Mouse (Mus musculus): ENCODE measurements at regions not wholly inside any gene's neighbourhood (a gene's known extent, or its start where the extent isn't known, plus 50 kb on each side); places are given as distances from the start of the nearest gene placed in this dataset.
"Not testable (repeated sequence)": the region's sequence is repeated elsewhere in the genome, so short reads cannot be mapped to it uniquely, and the experiment has no call there.

DNA sequence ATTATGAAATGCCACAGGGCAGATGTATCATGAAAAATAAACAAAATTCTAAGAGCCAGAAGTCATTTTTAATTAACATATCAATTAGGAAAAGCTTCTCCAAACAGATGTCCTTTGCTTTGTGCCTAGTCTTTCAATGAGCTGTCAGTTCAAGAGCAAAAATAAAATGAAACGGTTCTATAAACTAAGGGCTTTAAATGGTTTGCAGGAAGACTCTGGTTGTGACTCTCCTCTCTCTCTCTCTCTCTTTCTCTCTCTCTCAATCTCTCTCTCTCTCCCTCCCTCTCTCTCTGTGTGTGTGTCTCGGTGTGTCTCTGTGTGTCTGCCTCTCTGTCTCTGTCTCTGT is 808.9 kb upstream of the Gm12353 start:
- H3K9ac ChIP-seq (ENCODE audit: low read length), result no peak overlapping the region
- H3K27ac ChIP-seq (ENCODE audit: low read depth, low read length), result no peak overlapping the region
- no peak overlapping the region for H3K4me3 ChIP-seq (ENCODE audit: low read depth, low read length)
- ATAC-seq (ENCODE audit: low FRiP score) (no peak), DNase-seq (ENCODE audit: low spot score, missing footprints) (no peak)
- no peak overlapping the region for H3K4me2 ChIP-seq
- H3K36me3 ChIP-seq (ENCODE audit: control insufficient read depth, insufficient read depth, low read length), result no peaks in the 10 kb centered on the region
- no peaks in the 10 kb centered on the region for H3K4me1 ChIP-seq (ENCODE audit: control insufficient read depth, insufficient read depth, low read length)
- no peaks in the 10 kb centered on the region for H3K27me3 ChIP-seq (ENCODE audit: control insufficient read depth, insufficient read depth, low read length)
- 76% methylated on average over 2 of the region's 2 CpGs for WGBS
- H3K9me3 ChIP-seq (ENCODE audit: control insufficient read depth, low read length), result no peaks in the 10 kb centered on the region

DNA sequence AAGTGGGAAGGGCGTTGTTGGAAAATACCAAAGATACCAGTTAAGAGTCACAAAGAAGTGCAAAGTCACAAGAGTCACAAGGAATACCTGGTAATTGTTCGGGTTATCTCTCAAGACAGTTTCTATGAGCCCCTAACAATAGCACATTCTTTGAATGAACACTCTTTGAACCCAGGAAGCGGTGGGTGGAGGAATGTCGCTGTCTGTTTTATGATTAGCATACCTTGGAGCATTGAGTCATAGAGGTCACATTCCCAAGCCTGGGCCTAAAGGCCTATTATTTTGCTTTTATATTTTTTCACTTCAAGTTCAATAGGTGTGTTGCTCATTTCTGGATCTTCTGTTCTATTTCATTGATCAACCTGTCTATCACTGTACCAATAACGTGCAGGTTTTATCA is 802.1 kb upstream of the Gm12353 start:
- not testable (repeated sequence) for H3K36me3 ChIP-seq (ENCODE audit: control insufficient read depth, insufficient read depth, low read length); H3K9me3 ChIP-seq (ENCODE audit: control insufficient read depth, low read length); H3K4me1 ChIP-seq (ENCODE audit: control insufficient read depth, insufficient read depth, low read length); ATAC-seq (ENCODE audit: low FRiP score); H3K4me2 ChIP-seq; H3K27me3 ChIP-seq (ENCODE audit: control insufficient read depth, insufficient read depth, low read length); H3K9ac ChIP-seq (ENCODE audit: low read length); H3K27ac ChIP-seq (ENCODE audit: low read depth, low read length); H3K4me3 ChIP-seq (ENCODE audit: low read depth, low read length); DNase-seq (ENCODE audit: low spot score, missing footprints)
- 91% methylated on average over 5 of the region's 5 CpGs for WGBS
